Mouse (Mus musculus) gastrocnemius, postnatal 36 days (tissue): ENCODE data around the gene Pitpnm3. TPM values are rescaled to one million over a fixed set of nuclear protein-coding genes. Genes with fewer than 3 reads are reported as not detected.

Experiments
- DNase-seq, 2 experiments: peaks; one replicate each; pipeline ENCODE4 v3.0.0; 2022
- intact Hi-C: fragments of 180-260 bp; cut with DNase I; formaldehyde crosslinking; loops from one replicate; pipeline ENCODE4 v1.15.1; 2025
- total RNA-seq, 2 experiments: library from RNA; stranded (reverse); gene quantifications; 2 replicates each; pipeline ENCODE4 v1.2.3; 2021

Gene Pitpnm3
- total RNA-seq, 2 experiments from 2014 or later = 1.1 to 1.9 TPM

DNA sequence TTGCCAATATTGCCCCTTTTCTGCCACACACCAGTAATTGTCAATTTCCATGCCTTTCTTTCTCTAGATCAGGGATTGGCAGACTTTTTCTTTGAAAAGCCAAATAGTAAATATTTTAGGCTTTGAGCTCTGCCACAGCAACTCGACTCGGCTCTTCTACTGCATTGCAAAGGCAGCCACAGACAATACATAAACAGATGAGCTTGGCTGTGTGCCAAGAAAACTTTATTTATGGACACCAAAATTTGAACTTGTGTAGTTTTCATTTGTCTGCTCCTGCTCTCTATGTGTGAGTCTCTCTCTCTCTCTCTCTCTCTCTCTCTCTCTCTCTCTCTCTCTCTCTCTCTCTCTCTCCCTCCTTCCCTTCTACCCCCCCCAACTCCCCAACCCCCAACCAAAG, 80.4 kb downstream of the Pitpnm3 start:
- intact Hi-C loops = loop anchor here (10.0 kb wide), 1 partner anchor 150 kb away; the partner anchor contains the start of genes 4933427D14Rik, Gm43951 and Txndc17
- no peak for DNase-seq

GRCm38 (mm10) chr11:72052636-72053035, 82.9 kb downstream of the Pitpnm3 start:
- intact Hi-C loops = loop anchor here (5.0 to 10.0 kb wide), 2 partner anchors 80 to 152 kb away; partner anchors contain the start of genes 4933427D14Rik, Gm43951 and Txndc17
- DNase-seq = peak; percentile 47 to 69

- intact Hi-C loops = loop anchor here (5.0 to 10.0 kb wide), 2 partner anchors 80 to 153 kb away; partner anchors contain the start of genes 4933427D14Rik, Gm43951 and Txndc17
- DNase-seq = no peak
Observed at GRCm38 (mm10) chr11:72052221-72052620, 83.4 kb downstream of the Pitpnm3 start.

DNA sequence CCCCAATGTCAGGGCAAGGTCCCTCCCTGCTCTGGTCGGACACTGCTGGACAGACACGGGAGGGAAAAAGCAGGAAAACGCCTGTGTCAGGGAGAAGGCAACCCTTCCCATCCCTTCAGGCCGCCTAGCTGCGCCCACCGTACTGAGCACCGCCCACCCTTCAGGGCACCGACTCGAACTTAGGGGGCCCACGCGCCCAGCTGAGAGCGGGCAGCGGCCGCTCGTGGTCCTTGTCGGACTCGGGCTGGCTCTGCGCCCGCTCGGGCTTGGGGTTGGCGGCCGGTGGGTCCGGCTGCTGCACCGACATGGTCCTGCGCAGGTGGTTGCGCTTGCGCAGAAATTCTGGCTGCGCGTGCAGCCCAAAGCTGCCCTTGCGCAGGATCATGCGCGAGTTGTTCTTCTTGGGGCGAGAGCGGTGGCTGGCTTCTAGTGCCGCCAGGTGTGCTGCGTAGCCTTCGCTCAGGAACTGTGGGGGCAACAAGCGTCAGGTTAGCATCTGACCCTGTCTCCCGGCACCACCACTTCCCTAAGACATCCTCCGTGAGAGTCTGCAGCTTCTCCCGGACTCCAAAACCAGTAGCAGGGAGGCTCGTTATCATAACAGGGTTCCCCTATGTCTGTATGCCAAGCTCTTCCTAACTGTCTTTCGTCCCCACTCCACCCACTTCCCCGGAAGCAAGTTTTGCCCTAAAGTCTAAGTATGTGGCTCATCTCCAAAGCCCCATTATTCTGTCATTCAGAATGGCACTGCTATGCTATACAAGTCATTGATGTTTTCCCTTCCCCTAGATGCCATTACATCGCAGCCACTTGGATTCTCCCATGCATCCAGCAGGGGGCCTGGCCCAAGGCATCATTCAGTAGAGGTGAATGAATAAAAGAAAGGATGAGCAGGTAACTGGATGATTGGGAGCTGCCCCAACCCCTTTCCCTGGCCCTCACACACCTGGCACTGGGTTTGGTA, 84.4 kb downstream of the Pitpnm3 start:
- DNase-seq = no peak
- intact Hi-C loops = loop anchor here (5.0 to 10.0 kb wide), 2 partner anchors 81 to 154 kb away; partner anchors contain the start of genes 4933427D14Rik, Gm43951 and Txndc17

- peak in 1 of 2 experiments; percentile 35 for DNase-seq
- intact Hi-C loops = loop anchor here (5.0 to 10.0 kb wide), 2 partner anchors 82 to 154 kb away; partner anchors contain the start of genes 4933427D14Rik, Gm43951 and Txndc17
Observed at GRCm38 (mm10) chr11:72050168-72050894, 85.2 kb downstream of the Pitpnm3 start.

- DNase-seq = no peak
- intact Hi-C loops = no loop called here
Observed at GRCm38 (mm10) chr11:72049171-72049759, 86.3 kb downstream of the Pitpnm3 start.

GRCm38 (mm10) chr11:72048730-72049129, 86.8 kb downstream of the Pitpnm3 start:
- no peak for DNase-seq
- intact Hi-C loops = no loop called here

- no peak for DNase-seq
- intact Hi-C loops = no loop called here
Observed at GRCm38 (mm10) chr11:72044231-72044630, 91.3 kb downstream of the Pitpnm3 start.

GRCm38 (mm10) chr11:72042631-72043030, 92.9 kb downstream of the Pitpnm3 start:
- no peak for DNase-seq
- intact Hi-C loops = no loop called here

GRCm38 (mm10) chr11:72041768-72042607, 93.6 kb downstream of the Pitpnm3 start, which contains the start of gene Pimreg:
TSS of gene Pimreg (plus strand) at chr11:72042032.
- intact Hi-C loops = no loop called here
- DNase-seq = peak; percentile 71 to 72

DNA sequence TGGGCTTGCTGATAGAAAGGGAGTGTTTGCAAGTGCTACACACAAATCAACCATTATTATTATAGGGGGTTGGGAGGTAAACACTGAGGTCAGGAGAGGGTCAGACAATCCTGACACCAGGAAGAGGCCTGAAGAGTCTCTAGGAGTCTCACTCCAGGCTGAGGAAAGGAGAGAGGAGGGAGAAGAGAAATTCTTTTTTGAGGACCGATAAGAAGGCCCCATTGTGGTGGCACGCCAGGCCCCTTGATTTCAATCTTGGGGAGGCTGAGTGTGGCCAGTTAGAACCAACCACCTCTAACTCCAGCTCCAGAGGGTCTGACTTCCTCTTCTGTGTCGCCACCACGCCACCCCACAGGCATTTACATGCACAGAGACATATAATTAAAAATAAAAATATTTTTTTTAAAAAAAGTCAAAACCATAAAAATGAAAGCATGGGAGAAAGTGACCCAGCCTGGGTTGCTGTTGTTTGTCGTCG, 94.2 kb downstream of the Pitpnm3 start:
- no peak for DNase-seq
- intact Hi-C loops = no loop called here

GRCm38 (mm10) chr11:72039599-72040386, 95.8 kb downstream of the Pitpnm3 start:
- intact Hi-C loops = loop anchor here (10.0 kb wide), 1 partner anchor 695 kb away; no protein-coding TSS in a partner anchor
- DNase-seq = no peak

GRCm38 (mm10) chr11:72037996-72038395, 97.6 kb downstream of the Pitpnm3 start:
- DNase-seq = peak; percentile 23 to 46

DNA sequence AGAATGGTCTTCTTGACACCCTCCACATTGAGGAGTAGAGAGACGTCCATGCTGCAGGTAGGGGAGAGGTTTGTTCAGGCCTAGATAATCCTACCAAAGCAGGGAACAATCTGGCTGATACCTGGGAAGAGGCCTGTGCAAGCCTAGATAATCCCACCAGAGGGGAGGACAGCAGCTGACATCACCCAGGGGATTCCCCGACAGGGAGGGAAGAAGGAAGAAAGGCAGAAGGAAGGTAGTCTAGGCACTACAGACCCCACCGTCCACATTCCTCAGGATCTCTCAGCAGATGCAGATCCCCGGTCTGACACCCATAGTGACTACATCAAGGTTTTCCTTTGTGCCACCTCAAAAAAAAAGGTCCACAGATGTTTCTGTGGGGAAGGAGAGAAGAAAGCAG, 98.2 kb downstream of the Pitpnm3 start, which contains the start of gene Aipl1:
Gene Aipl1 (minus strand): TSS at position 101 of the 400 bp plus-strand sequence.
- intact Hi-C loops = loop anchor here (10.0 kb wide), 1 partner anchor 693 kb away; no protein-coding TSS in a partner anchor
- no peak for DNase-seq

More at GRCm38 (mm10) chr11:72037996-72038395, 97.6 kb downstream of the Pitpnm3 start:
- intact Hi-C loops = loop anchor here (10.0 kb wide), 1 partner anchor 693 kb away; no protein-coding TSS in a partner anchor

DNA sequence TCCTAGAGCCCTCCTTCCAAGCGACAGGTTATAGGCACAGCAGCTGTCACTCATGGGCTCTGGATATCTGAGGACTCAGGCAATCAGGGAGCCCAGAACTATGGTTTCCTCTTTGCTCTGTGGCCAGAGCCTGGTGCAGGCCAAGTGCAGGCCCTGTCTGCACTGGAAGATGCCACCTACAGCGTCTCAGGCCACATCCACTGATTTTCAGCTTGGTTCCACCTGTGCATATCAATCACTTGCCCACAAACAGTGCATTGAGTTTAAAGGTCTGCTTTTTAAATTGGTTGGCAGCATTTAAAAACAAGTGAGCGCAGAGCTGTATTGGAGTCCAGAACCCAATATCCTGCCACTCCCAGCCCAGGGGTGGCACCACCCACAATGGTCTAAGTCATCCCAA, 103.0 kb downstream of the Pitpnm3 start:
- DNase-seq = no peak
- intact Hi-C loops = loop anchor here (10.0 kb wide), 1 partner anchor 688 kb away; no protein-coding TSS in a partner anchor

GRCm38 (mm10) chr11:72032091-72032490, 103.5 kb downstream of the Pitpnm3 start:
- no peak for DNase-seq
- intact Hi-C loops = loop anchor here (10.0 kb wide), 1 partner anchor 687 kb away; no protein-coding TSS in a partner anchor

DNA sequence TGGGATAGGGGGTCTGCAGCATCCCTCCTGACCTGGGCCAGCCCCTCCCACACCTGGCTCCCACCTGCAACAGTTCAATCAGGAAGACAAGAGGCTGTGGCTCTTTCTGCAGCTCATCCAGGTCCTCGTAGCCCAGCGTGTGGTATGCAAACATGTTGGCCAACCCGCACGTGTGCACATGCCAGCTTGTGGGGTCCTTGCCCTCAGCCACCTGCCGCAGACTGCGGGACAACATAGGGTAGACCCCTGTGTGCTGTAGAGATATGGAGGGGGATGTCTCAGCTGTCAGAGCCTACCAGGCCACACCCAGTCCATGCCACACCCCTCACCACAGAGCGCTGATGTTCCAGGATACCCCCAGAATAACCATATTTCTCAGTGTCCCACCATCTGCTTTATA, 104.2 kb downstream of the Pitpnm3 start:
- intact Hi-C loops = loop anchor here (10.0 kb wide), 1 partner anchor 687 kb away; no protein-coding TSS in a partner anchor
- no peak for DNase-seq

- no peak for DNase-seq
- intact Hi-C loops = no loop called here
Observed at GRCm38 (mm10) chr11:72029143-72029542, 106.4 kb downstream of the Pitpnm3 start.
